Mouse (Mus musculus) heart, adult 2 months (tissue): ENCODE data around the gene Dab1. TPM values are rescaled to one million over a fixed set of nuclear protein-coding genes. Genes with fewer than 3 reads are reported as not detected.

ENCODE experiments used
- DNase-seq, 2 experiments: peaks; one replicate each; pipeline ENCODE4 v3.0.0; 2021
- H3K27ac ChIP-seq: fragments of 200-600 bp; 2 replicates; pipeline ENCODE4 v1.8.1; 2022
- H3K27me3 ChIP-seq: fragments of 200-500 bp; 2 replicates; pipeline ENCODE4 v1.6.1; 2012; ENCODE audit warnings: mild to moderate bottlenecking, low read length, inconsistent platforms, mixed read lengths; ENCODE audit not compliant: control insufficient read depth, insufficient read depth
- H3K36me3 ChIP-seq: fragments of 200-500 bp; 2 replicates; pipeline ENCODE4 v1.6.1; 2012; ENCODE audit warnings: low read length, inconsistent platforms; ENCODE audit not compliant: control insufficient read depth, insufficient read depth
- H3K4me1 ChIP-seq: fragments of 200-500 bp; 2 replicates; pipeline ENCODE4 v1.6.1; 2011; ENCODE audit warnings: low read length; ENCODE audit not compliant: control insufficient read depth, insufficient read depth
- H3K4me3 ChIP-seq: fragments of 200-600 bp; 2 replicates; pipeline ENCODE4 v1.8.1; 2022
- H3K79me2 ChIP-seq: fragments of 200-500 bp; replicated peaks from 2 replicates; pipeline ENCODE4 v1.6.1; 2012; ENCODE audit warnings: mild to moderate bottlenecking, inconsistent platforms, low read length, moderate library complexity, mixed read lengths; ENCODE audit not compliant: control insufficient read depth, insufficient read depth
- H3K9ac ChIP-seq: fragments of 200-500 bp; 2 replicates; pipeline ENCODE4 v1.6.1; 2012; ENCODE audit warnings: low read depth, mild to moderate bottlenecking, control low read depth, inconsistent platforms, low read length, mixed read lengths
- CTCF ChIP-seq: fragments of 200-600 bp; IDR thresholded peaks from 2 replicates; pipeline ENCODE4 v1.8.1; 2022; ENCODE audit warnings: antibody characterized with exemption, mild to moderate bottlenecking, moderate library complexity
- EP300 ChIP-seq: fragments of 200-500 bp; IDR thresholded peaks from 2 replicates; pipeline ENCODE4 v1.6.1; 2011; ENCODE audit warnings: low read depth, low read length, control low read depth; ENCODE audit not compliant: insufficient read depth
- POLR2A ChIP-seq: fragments of 200-500 bp; IDR thresholded peaks from 2 replicates; pipeline ENCODE4 v1.6.1; 2011; ENCODE audit warnings: mild to moderate bottlenecking, low read depth, low read length, control low read depth; ENCODE audit not compliant: insufficient read depth
- WGBS: fragments of 180-500 bp; shearing (Covaris S2); methylation state at CpG from one replicate; pipeline ENCODE4 v1.1.7; 2018; 5-methylcytosine and 5-hydroxymethylcytosine counted together
- intact Hi-C: fragments of 180-260 bp; cut with DNase I; formaldehyde crosslinking; loops from one replicate; pipeline ENCODE4 v1.15.1; 2025
- polyA plus RNA-seq: library from polyadenylated mRNA; depleted of rRNA; stranded (reverse); fragments of >200 nt; gene quantifications from 2 replicates; pipeline ENCODE4 v1.2.3, GENCODE M21; 2012
- total RNA-seq, 2 experiments: library from RNA; stranded (reverse); gene quantifications; 2 replicates each; pipeline ENCODE4 v1.2.3; 2021

Gene Dab1
- total and polyA plus RNA-seq, 3 experiments: 0.21 TPM; not detected in 2

DNA sequence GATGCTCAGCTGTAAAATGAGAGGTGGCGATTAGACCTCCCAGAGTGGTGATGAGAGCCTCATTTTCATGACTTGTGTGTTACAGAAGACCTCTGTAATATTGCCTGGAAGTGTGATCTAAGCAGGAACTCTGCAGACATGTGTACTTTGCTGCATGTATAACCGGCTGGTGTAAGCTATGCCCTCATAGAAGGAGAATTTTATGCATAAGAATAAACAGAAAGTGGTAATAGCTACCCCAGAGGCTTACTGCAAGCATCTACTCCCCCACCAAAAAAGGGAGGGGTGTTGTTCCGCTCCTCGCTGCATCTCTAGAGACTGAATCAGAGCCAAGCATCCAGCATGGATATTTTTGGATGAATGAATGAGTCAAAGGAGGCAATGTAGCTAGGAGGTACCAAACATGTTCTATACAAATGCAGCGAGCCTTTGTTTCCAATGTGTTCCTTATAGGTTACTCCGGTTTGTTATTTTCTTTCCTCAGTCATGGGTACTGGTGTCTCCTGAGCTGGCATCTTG, 1104.4 kb downstream of the Dab1 start:
- Histone ChIP-seq H3K27me3 (no peaks in the 10 kb centered on the region), H3K4me1 (no peaks in the 10 kb centered on the region), H3K36me3 (no peaks in the 10 kb centered on the region), H3K79me2 (no peaks in the 10 kb centered on the region), H3K4me3 (no peak overlapping the region), H3K9ac (no peak overlapping the region), H3K27ac (no peak overlapping the region)
- intact Hi-C loops: no loop called here
- TF ChIP-seq CTCF: no peak
- TF ChIP-seq EP300: no peak
- no peak for TF ChIP-seq POLR2A
- 55% methylated on average over 6 of the region's 6 CpGs for WGBS
- no peak for DNase-seq

DNA sequence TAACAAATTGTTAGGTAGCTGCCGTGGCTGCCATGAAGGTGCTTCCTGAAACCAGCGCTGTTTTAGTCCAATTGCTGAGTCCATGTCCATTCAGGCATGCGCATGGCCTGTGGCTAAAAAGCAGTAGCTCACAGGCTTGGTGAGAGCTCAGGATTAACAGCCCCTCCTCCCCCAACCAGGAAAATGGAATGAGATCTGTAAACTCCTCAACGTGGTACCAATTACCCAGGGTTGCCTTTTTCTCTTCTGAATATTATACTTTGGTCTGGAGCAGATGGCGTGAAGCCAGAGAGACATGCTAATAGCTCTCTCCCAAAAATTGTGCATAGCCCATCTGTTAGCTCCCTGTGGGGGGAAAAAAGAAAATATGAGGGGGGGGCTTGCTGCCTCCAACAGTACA, 1105.1 kb downstream of the Dab1 start:
- Histone ChIP-seq H3K27ac (no peak overlapping the region), H3K79me2 (no peaks in the 10 kb centered on the region), H3K4me3 (no peak overlapping the region), H3K27me3 (no peaks in the 10 kb centered on the region), H3K9ac (no peak overlapping the region), H3K36me3 (no peaks in the 10 kb centered on the region), H3K4me1 (no peaks in the 10 kb centered on the region)
- TF ChIP-seq POLR2A: no peak
- TF ChIP-seq CTCF: no peak
- no peak for TF ChIP-seq EP300
- WGBS: 80% methylated on average over 5 of the region's 5 CpGs
- DNase-seq: no peak
- intact Hi-C loops: no loop called here

DNA sequence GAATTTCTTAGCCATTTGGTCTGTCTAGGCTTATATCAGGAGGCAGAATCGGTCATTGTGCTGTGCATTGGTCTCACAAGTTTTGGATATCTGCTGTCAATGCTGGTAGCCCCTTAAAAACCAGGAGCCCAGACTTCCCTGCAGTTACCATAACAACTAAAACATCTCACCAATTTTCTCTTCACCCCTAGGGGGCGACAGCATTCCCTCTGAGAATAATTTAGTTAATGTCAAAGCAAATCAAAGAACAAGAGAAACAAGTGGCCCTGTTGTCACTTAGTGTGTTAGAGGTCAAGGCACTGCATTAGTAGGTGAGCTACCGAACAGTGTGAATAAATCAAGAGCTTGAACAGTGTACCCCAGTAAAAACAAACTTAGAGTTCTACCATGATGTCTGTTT, 1106.5 kb downstream of the Dab1 start:
- Histone ChIP-seq H3K4me1 (no peaks in the 10 kb centered on the region), H3K27me3 (no peaks in the 10 kb centered on the region), H3K36me3 (no peaks in the 10 kb centered on the region), H3K27ac (no peak overlapping the region), H3K4me3 (no peak overlapping the region), H3K79me2 (no peaks in the 10 kb centered on the region), H3K9ac (no peak overlapping the region)
- no peak for DNase-seq
- intact Hi-C loops: no loop called here
- WGBS: 53% methylated on average over 3 of the region's 3 CpGs
- TF ChIP-seq CTCF: peak; percentile 52
- no peak for TF ChIP-seq POLR2A
- TF ChIP-seq EP300: no peak

DNA sequence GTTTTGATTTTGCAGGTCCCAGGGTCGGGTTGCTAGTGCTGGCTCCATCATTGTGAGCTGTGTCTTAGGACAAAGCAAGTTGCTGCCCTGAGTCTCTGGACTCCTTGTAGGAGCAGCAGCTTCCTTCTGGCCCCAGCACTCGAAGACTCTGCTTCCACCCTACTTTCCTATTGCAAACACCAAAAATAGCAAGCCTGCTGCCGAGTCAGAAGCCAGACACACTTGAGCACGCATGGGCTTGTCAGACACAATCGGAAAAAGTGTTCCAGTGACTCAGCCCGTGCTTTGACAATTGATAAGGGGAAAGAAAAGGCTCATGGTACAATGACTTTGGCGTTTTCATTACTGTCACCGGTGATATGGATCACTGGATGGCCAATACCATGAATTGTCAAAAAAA, 1110.0 kb downstream of the Dab1 start:
- no peaks in the 10 kb centered on the region for H3K36me3 ChIP-seq
- H3K27ac ChIP-seq: no peak overlapping the region
- H3K4me3 ChIP-seq: no peak overlapping the region
- H3K27me3 ChIP-seq: no peaks in the 10 kb centered on the region
- H3K4me1 ChIP-seq: no peaks in the 10 kb centered on the region
- intact Hi-C loops: no loop called here
- H3K9ac ChIP-seq: no peak overlapping the region
- no peak for DNase-seq
- H3K79me2 ChIP-seq: no peaks in the 10 kb centered on the region
- WGBS: 17% methylated on average over 8 of the region's 8 CpGs
- no peak for TF ChIP-seq EP300
- no peak for TF ChIP-seq CTCF
- TF ChIP-seq POLR2A: no peak

DNA sequence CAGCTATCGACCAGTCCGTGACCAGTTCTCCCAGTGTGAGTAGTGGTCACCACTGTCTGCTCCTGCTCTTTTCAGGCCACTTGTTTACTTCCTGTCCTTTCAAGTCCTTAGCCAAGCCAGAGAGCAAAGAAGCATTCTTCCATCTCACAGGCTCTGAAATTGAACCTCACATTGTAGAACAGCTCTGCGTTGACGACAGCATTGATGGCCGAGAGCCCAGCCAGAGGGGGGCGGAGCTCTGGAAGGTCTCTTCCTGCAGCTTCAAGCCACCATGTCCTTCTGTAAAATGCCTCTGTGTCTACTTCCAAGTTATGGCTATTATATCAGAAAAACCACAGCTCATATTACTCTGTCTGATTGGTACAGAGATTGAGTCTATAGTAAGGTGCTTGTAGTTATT, 1127.3 kb downstream of the Dab1 start:
- H3K36me3 ChIP-seq: no peaks in the 10 kb centered on the region
- H3K9ac ChIP-seq: no peak overlapping the region
- H3K27ac ChIP-seq: no peak overlapping the region
- no peaks in the 10 kb centered on the region for H3K79me2 ChIP-seq
- no peaks in the 10 kb centered on the region for H3K27me3 ChIP-seq
- 37% methylated on average over 6 of the region's 6 CpGs for WGBS
- intact Hi-C loops: no loop called here
- peak in 1 of 2 experiments; percentile 20 for DNase-seq
- no peak overlapping the region for H3K4me3 ChIP-seq
- no peaks in the 10 kb centered on the region for H3K4me1 ChIP-seq
- no peak for TF ChIP-seq CTCF
- TF ChIP-seq EP300: no peak
- no peak for TF ChIP-seq POLR2A

DNA sequence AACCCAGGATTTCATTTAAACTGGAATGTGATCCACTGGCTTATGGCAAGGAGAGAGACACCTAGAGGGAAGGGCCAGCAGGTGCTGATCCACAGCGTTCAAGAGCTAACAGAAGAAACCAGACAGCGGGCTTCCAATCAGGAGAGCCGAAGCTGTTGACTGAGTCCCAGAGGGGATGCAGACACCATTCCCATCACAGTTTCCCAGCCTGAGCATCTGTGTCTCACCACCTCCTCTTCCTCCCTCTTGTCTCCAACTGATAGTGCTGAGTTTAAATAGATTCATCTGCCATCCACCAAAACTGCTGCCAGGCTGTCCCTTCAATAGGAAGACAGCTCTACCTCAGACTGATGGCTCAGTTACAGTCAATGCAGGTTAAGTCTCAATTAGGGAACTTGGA, 1134.9 kb downstream of the Dab1 start:
- Histone ChIP-seq H3K79me2 (no peaks in the 10 kb centered on the region), H3K4me1 (no peaks in the 10 kb centered on the region), H3K27me3 (no peaks in the 10 kb centered on the region), H3K27ac (no peak overlapping the region), H3K4me3 (no peak overlapping the region), H3K36me3 (no peaks in the 10 kb centered on the region), H3K9ac (no peak overlapping the region)
- DNase-seq: no peak
- intact Hi-C loops: no loop called here
- no peak for TF ChIP-seq EP300
- no peak for TF ChIP-seq POLR2A
- TF ChIP-seq CTCF: no peak
- 63% methylated on average over 3 of the region's 3 CpGs for WGBS
